Mouse (Mus musculus) c-Kit-positive CD71-negative TER-119-negative erythroid progenitor cells, embryonic 14.5 days (primary cell): ENCODE data around the gene Degs2.
"Not testable (repeated sequence)": the region's sequence is repeated elsewhere in the genome, so short reads cannot be mapped to it uniquely, and the experiment has no call there.

Experiments used
- DNase-seq: peaks from one replicate; pipeline ENCODE4 v3.0.0-alpha.2; 2013; ENCODE audit warnings: low read depth

Gene Degs2

DNA sequence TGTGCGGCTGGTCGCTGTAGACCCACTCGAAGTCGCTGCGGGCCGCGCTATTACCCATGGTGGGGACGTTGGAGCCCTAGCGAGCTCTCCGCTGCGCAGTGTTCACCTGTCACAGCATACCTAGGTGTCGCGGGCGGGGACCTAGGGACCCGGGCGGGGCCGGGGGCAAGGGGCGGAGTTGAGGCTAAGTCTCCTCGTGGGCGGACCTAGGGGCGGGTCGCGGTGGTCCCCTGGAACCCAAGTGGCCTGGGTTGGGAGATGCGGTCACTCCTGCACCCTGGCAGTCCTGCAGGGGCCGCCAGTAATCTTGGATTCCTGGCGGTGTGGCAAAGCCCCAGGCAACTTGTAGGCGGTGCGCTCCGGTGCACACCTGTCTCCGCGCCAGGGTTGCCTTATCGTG lies at the start of gene Degs2:
Gene Degs2, minus strand, starts transcription at position 131 of the 400 bp plus-strand sequence.
- no peak for DNase-seq

DNA sequence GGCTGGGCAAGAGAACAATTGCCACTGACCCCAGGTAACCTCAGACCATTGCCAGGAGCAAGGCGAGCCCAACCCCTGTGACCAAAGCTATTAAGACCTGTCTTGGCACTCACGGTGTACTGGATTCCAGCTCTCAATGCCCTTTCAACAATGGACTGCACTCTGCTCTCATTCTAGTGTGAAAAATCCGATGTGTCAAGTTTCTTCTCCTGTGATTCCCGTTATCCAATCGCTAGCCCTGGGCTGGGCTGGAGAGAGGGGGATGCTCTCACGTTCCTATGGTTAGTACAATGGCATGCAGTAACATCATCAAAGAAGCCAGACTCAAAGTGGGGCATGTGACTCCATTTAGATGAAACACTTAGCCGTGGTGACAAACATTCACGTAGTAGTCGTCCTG lies 49.7 kb upstream of the Degs2 start:
- DNase-seq, result no peak

GRCm38 (mm10) chr12:108750226-108750625 lies 48.1 kb upstream of the Degs2 start:
- no peak for DNase-seq

DNA sequence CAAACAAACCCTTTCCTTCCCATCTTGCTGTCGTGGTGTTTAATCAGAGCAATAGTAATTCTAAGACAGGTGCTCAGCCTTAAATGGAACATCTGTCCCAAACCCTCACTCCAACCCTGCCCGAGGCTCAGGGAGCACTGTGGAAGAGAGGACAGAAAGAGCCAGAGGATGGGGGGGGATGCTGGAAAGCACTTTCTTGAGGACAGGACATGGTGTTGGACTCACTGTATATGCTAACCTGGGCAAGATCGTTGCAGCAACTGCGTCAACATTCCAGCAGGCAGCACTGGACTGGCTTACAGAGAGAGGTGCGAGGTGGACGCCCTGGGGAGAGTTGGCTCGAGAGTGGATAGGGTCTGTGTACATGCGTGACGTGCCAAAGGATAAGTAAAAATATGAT lies 47.3 kb upstream of the Degs2 start:
- no peak for DNase-seq

GRCm38 (mm10) chr12:108749019-108749418 lies 46.9 kb upstream of the Degs2 start:
- no peak for DNase-seq

DNA sequence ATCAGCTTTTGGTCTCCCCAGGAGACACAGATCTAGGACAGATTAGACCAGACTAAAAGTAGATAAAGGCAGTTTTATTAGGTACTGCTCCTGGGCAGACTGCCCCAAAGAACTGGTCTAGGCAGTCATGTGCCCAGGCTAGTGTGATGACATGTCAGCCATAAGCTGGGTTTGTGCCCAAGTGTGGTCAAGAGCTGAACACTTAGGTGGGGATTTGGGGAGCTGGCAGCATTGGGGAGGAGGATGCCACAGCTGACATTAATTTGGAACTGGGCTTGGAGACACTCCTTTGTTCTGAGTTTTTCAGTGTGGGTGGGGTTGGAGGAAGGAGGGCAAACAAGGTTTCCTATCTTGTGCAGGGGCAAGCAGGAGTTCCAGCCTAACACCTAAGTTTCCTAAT lies 43.9 kb upstream of the Degs2 start:
- no peak for DNase-seq

GRCm38 (mm10) chr12:108742241-108742640 lies 40.1 kb upstream of the Degs2 start:
- no peak for DNase-seq

DNA sequence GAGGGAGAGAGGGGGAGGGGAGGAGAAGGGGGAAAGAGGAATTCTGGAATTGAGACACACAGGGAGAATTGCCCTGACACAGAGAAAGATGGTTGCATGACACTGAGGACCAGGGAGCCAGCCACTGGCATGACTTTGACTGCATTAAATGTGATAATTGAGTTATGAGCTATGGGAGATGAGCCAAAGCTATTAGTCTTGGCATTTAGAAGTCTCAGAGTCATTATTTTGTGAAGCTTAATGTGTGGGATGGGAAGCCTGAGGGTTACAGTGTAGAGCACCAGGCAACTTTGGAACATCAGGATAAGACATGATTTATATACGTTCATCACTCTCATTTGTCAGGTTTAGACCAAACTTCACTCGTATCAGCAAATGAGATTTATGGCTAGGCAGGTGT lies 39.4 kb upstream of the Degs2 start:
- DNase-seq, result no peak

DNA sequence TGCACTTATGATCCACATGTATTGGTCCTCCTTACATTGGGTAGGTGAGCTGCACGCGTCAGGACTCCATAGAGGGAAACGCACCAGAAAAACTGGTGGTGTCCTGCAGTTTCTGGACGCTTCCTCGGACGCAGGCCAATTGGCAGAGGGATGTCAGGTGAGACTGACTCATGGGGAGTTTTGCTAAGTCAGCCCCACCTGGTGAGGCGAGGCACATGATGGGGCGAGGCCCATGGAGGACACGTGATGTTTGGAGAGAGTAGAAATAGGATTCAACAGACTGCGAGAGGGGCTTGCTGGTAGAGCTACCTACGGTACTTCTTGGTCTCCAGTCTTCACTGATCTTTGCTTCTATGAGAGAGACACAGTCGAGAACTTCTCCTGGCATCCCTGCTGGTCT lies 36.6 kb upstream of the Degs2 start:
- no peak for DNase-seq

GRCm38 (mm10) chr12:108737838-108738237 lies 35.7 kb upstream of the Degs2 start:
- DNase-seq, result no peak

DNA sequence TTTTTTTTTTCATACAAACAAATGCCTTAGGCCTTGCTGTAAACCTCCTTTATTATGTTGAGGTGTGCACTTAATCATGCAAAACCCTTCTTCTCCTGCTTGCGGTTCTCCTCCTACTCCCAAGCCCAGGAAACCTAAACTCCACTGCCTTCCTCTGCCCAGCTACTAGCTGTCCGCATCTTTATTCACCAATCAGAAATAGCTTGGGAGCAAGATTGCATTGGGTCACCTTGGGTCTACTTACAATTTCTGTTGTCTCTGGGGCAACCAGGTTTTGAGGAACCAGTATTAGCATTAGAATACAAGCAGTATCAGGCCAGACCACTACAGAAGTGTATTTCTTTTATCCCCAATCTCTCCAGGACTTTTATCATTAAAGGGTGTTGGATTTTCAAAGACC lies 32.3 kb upstream of the Degs2 start:
- no peak for DNase-seq

- DNase-seq, result no peak
Measured at GRCm38 (mm10) chr12:108723841-108724240, 21.7 kb upstream of the Degs2 start.

DNA sequence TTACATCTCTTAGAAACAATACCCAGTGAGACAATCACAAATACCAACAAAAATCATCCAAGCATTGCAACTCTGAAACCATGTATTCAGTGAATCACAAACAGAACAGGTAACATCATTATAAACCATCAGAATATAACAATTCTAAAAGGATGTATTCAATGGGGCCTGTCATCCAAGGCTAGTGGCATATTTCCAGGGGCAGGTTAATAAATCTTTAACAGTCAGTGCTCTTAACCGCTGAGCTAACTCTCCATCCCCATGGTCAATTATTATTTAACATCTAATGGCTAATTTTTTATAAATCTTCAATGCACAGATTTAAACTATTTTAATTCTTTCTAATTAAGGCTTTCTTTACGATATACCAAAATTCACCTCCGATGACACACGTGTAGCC lies 20.3 kb upstream of the Degs2 start:
- DNase-seq, result no peak

DNA sequence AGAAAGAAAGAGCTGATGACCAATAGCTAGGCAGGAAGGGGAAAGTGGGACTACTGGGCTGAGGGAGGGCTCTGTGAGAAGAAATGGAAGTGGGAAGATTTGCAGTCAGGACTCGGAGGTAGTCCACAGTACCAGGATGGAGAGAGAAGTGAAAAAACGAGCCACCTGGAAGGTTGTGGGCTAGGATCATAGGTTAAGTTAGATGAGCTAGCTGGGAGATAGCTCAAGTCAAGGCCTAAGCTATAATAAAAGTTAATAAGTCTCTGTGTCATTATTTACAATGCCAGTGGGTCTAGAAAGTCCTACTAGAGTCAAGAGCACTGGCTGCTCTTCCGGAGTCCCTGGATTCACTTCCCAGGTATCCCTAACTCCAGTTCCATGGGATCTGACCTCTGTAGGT lies 16.4 kb upstream of the Degs2 start:
- no peak for DNase-seq

- no peak for DNase-seq
Measured at GRCm38 (mm10) chr12:108715854-108716253, 13.7 kb upstream of the Degs2 start.

DNA sequence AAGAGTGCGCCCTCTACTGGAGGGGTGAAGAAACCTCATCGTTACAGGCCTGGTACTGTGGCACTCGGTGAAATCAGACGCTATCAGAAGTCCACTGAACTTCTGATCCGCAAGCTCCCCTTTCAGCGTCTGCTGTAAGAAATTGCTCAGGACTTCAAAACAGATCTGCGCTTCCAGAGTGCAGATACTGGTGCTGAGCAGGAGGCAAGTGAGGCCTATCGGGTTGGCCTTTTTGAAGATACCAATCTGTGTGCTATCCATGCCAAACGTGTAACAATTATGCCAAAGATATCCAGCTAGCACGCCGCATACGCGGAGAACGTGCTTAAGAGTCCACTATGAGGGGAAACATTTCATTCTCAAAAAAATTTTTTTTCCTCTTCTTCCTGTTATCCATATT lies 11.9 kb upstream of the Degs2 start:
- DNase-seq, result not testable (repeated sequence)

DNA sequence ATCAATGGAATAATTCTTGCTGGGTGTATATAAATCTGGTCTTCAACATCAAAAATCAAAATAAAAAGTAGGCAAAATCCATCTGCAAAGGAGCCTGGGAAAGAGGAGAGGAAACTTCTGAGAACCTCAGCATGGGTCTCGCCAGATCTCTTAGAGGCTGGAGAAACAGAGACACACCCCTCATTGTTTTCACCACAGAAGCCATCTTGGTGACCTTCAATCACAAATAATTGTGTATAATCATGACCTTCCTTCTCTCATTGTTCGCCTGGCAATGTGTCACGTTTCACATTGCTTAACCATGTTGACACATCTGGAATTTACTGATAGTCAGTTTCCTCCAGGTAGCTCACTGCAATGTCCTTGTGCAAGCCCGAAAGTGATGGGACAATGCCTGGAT lies 10.4 kb upstream of the Degs2 start:
- DNase-seq, result no peak

GRCm38 (mm10) chr12:108710861-108711615 lies 8.9 kb upstream of the Degs2 start:
- no peak for DNase-seq

DNA sequence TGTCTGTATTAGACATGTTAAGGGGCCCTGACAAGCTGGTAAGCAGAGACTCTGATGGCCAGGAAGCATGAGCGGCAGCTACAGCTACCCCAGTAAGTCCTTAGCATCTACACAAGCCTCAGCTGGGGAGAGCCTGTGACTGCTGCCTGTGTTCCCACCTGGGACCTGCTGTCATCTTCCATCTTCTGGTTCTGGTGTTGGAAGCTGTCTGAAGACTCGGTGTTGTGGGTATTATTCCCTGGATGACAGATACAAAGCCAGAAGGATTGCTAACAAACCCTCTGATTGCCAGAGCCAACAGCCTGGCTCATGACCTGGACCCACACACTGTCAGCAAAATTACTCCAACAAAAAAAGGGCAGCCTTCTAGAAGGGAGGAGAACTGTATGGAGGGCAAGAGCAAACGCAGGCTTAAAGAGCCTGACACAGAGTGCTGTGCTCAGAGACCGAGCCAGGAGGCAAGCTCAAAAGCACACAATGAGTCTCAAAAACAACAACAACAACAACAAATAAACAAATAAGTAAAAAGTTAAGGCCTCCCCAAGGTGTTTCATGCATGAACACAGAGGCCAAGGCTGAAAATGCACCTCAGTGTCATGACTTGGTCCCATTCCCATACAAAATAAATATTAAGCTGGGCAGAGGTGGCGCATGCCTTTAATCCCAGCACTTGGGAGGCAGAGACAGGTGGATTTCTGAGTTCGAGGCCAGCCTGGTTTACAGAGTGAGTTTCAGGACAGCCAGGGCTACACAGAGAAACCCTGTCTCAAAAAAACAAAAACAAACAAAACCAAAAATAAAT lies 8.1 kb upstream of the Degs2 start:
- DNase-seq, result no peak

DNA sequence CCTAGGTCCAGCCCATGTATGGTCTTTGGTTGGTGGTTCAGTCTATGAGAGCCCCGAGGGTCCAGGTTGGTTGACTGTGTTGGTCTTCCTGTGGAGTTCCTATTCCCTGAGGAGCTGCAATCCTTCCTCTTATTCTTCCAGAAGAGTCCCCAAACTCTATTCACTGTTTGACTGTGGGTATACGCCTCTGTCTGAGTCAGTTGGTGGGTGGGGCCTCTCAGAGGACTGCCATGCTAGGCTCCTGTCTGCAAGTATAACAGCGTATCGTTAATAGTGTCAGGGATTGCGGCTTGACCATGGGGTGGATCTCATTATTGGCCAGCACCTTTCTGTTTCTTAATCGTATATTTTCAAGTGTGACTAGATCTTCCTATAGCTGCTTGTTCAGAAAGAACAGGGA lies 7.3 kb upstream of the Degs2 start:
- DNase-seq, result no peak

- DNase-seq, result no peak
Measured at GRCm38 (mm10) chr12:108706129-108706528, 4.0 kb upstream of the Degs2 start.

DNA sequence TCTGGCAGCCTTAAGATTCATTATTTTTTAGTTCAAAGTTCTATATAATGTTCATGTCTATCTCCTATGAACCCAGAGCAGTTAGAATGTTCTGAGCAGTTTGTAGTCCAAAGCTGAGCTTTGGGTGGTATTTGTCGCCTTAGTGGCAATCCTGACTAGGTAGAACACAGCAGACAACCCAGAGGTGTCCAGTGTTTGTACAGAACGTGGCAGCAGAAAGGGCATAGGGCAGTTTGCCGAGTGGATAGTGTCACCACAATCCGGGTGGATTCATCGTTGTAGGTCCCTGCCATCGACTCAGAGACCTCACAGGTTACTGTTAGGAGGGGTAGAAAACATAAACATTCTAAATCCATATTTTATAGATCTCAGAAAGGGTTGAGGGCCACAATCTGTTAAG lies 3.4 kb upstream of the Degs2 start:
- no peak for DNase-seq

- DNase-seq, result no peak
Measured at GRCm38 (mm10) chr12:108701221-108701620, 894 bp downstream of the Degs2 start.

- DNase-seq, result no peak
Measured at GRCm38 (mm10) chr12:108700037-108700436, 2.1 kb downstream of the Degs2 start.
